Mouse (Mus musculus): Measurements from ENCODE around the gene Wfdc18. TPM values are rescaled to one million over a fixed set of nuclear protein-coding genes. Genes with fewer than 3 reads are reported as not detected.

The Wfdc18 gene
- polyA plus RNA-seq, 1 experiment from 2014 or later = 0.76 TPM

DNA sequence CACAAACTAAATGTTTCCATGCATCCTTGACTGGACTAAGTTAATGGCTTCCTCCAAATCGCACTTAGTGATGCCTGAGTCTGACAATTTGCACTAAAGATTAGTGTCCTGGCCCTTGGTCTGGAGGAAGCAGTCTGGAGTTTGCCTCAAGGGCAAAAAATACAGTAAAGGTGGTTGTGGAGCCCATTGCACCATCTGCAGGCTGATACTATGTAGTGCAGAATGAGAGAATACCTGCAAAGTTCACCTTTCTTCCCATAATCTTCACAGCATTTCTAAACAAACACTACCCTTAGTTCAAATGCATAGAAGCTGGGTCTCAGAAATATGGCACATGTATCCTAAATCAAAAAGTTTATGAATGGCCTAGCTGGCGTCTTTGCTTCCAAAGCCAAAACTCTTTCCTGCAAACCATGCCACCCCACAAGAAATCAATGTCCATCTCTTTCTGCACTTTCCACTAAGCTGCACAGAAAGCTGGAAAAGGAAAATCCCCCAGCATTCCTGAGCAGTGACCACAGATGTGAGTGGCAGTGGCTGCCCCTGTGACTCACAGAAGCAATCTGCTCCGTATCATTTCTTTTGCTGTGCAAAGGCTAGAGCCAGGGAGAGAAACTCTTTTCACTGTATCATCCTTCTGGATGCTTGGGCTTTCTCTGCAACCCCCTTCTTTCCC, 20.1 kb downstream of the Wfdc18 start:
- H3K4me1 ChIP-seq (ENCODE audit: insufficient read depth) = no peaks in the 10 kb centered on the region
- no peaks in the 10 kb centered on the region for H3K36me3 ChIP-seq (replicated peaks; ENCODE audit: insufficient read depth, low read length)
- WGBS (ENCODE audit: insufficient replicate concordance) = 57% methylated on average over 3 of the region's 3 CpGs
- peak; percentile 69 for TF ChIP-seq CTCF (IDR thresholded peaks at IDR 0.05; ENCODE audit: low read depth)
- TF ChIP-seq EP300 (IDR thresholded peaks at IDR 0.05; ENCODE audit: low read depth) = no peak
- no peak overlapping the region for H3K9ac ChIP-seq (replicated peaks)
- no peaks in the 10 kb centered on the region for H3K9me3 ChIP-seq (ENCODE audit: low read length)
- H3K4me3 ChIP-seq (ENCODE audit: low read depth, low read length) = no peak overlapping the region
- no peak overlapping the region for H3K4me2 ChIP-seq (ENCODE audit: low read depth, low read length)
- DNase-seq = no peak
- H3K27ac ChIP-seq (ENCODE audit: low read depth) = no peak overlapping the region
- H3K27me3 ChIP-seq (ENCODE audit: insufficient read depth, low read length) = no peaks in the 10 kb centered on the region
- no peak for ATAC-seq

DNA sequence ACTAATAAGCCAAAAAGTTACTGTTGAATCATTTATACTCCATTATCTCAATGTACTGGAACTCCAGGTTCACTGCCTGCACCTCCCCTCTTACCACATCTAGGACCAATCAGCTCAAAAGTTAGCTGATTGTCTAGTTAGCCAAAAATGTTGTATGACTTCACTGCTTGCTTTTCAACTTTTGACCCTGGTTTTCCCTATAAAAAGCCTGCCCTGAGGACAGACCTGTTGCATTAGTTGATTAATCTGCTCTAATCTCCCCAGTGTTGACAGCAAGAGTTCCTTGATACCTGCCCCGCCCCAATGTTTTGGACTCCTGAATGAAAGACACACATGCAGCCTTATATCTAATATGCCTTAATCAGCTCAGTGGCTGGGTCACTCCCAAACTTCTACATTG, 22.3 kb downstream of the Wfdc18 start:
- no peak for TF ChIP-seq CTCF (IDR thresholded peaks at IDR 0.05; ENCODE audit: low read depth)
- 0 out of 2 replicates have a peak, but pooled peaks have one; percentile 14 for TF ChIP-seq EP300 (IDR thresholded peaks at IDR 0.05; ENCODE audit: low read depth)
- H3K9me3 ChIP-seq (ENCODE audit: low read length) = no peaks in the 10 kb centered on the region
- no peak overlapping the region for H3K4me2 ChIP-seq (ENCODE audit: low read depth, low read length)
- H3K4me1 ChIP-seq (ENCODE audit: insufficient read depth) = no peaks in the 10 kb centered on the region
- H3K9ac ChIP-seq (replicated peaks) = no peak overlapping the region
- 81% methylated on average over 1 of the region's 1 CpGs for WGBS (ENCODE audit: insufficient replicate concordance)
- no peak overlapping the region for H3K4me3 ChIP-seq (ENCODE audit: low read depth, low read length)
- H3K27me3 ChIP-seq (ENCODE audit: insufficient read depth, low read length) = no peaks in the 10 kb centered on the region
- peak; percentile 29; the same call in 1 of the 2 replicates for ATAC-seq
- no peaks in the 10 kb centered on the region for H3K36me3 ChIP-seq (replicated peaks; ENCODE audit: insufficient read depth, low read length)
- DNase-seq = no peak
- no peak overlapping the region for H3K27ac ChIP-seq (ENCODE audit: low read depth)

DNA sequence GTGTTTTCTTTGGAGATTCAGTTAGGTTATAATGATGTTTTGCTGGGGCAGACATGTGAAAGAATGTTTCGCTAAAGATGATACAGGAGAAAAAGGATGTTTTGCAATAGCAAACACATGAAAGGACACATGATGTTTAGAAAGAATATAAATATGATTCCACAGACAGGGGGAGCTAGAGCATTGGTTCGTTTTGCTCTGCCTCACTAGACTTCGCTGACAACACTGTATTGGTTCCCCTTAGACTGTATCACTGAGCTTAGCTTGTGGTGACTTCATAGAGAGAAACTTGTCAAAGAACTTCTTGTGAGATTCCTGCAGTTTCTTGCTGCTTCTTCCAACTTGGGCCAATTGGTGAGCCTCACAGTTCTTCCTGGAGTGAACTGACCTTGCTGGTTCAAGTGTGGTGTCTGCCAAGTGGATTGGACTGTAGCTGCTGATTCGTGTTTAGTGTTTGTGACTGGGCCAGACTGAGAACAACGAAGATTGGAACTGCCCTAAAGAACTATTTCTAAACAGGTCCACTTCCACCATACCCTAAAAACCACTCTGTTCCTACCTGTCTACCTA, 24.3 kb downstream of the Wfdc18 start:
- DNase-seq = no peak
- Histone ChIP-seq H3K27ac (ENCODE audit: low read depth) (no peak overlapping the region), H3K36me3 (replicated peaks; ENCODE audit: insufficient read depth, low read length) (no peaks in the 10 kb centered on the region), H3K9me3 (ENCODE audit: low read length) (no peaks in the 10 kb centered on the region), H3K4me1 (ENCODE audit: insufficient read depth) (peaks cover 10% of the 10 kb centered on the region), H3K9ac (replicated peaks) (no peak overlapping the region), H3K4me2 (ENCODE audit: low read depth, low read length) (no peak overlapping the region), H3K4me3 (ENCODE audit: low read depth, low read length) (no peak overlapping the region), H3K27me3 (ENCODE audit: insufficient read depth, low read length) (no peaks in the 10 kb centered on the region)
- 63% methylated on average over 5 of the region's 5 CpGs for WGBS (ENCODE audit: insufficient replicate concordance)
- no peak for TF ChIP-seq EP300 (IDR thresholded peaks at IDR 0.05; ENCODE audit: low read depth)
- peak; percentile 51 for TF ChIP-seq CTCF (IDR thresholded peaks at IDR 0.05; ENCODE audit: low read depth)
- no peak for ATAC-seq

DNA sequence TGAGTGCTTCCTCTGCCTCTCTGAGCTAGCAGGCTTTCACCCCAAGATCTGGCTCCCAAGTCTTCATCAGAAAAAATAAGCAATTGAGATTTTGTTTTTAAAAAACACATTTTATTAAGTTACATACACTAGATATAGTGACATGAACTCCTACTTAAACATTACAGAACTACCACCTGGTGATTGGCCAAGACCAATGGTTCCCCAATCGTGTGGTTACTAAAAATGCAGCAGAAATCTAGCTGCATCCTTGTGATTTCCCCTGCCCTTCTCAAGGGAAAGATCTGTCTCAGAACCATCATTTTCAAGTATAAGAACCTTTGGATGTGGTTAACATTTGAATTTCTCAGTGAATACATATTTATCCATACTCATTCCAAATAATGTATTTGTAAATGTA, 25.4 kb downstream of the Wfdc18 start:
- Histone ChIP-seq H3K9ac (replicated peaks) (no peak overlapping the region), H3K36me3 (replicated peaks; ENCODE audit: insufficient read depth, low read length) (no peaks in the 10 kb centered on the region), H3K4me3 (ENCODE audit: low read depth, low read length) (no peak overlapping the region), H3K4me1 (ENCODE audit: insufficient read depth) (peaks cover 10% of the 10 kb centered on the region), H3K27ac (ENCODE audit: low read depth) (no peak overlapping the region), H3K9me3 (ENCODE audit: low read length) (no peaks in the 10 kb centered on the region), H3K4me2 (ENCODE audit: low read depth, low read length) (no peak overlapping the region), H3K27me3 (ENCODE audit: insufficient read depth, low read length) (no peaks in the 10 kb centered on the region)
- ATAC-seq (no peak), DNase-seq (no peak)
- no peak for TF ChIP-seq EP300 (IDR thresholded peaks at IDR 0.05; ENCODE audit: low read depth)
- 68% methylated on average over 1 of the region's 1 CpGs for WGBS (ENCODE audit: insufficient replicate concordance)

DNA sequence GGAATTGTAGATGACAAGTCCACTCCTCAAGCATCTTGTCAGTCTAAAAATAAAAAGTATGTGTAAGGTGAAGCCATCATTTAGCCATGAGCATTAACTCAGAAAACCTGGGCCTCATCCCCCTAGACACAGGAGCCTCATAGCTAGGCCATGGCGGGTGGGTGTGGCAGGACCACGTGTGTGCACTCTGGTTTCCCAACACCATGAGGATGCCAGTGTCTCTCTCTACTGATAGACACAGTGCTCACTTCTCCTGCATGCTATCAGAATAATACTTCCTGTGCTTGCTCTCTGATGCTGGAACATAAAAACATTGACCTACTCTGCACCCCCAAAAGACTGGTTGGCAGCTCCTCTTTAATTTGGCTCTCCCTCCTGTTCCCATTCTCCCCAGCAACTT, 27.1 kb downstream of the Wfdc18 start:
- no peaks in the 10 kb centered on the region for H3K36me3 ChIP-seq (replicated peaks; ENCODE audit: insufficient read depth, low read length)
- H3K4me1 ChIP-seq (ENCODE audit: insufficient read depth) = peaks cover 12% of the 10 kb centered on the region
- H3K27ac ChIP-seq (ENCODE audit: low read depth) = no peak overlapping the region
- WGBS (ENCODE audit: insufficient replicate concordance) = 45% methylated on average over 2 of the region's 2 CpGs
- no peak overlapping the region for H3K9ac ChIP-seq (replicated peaks)
- DNase-seq (no peak), ATAC-seq (no peak)
- no peak overlapping the region for H3K4me2 ChIP-seq (ENCODE audit: low read depth, low read length)
- no peak overlapping the region for H3K4me3 ChIP-seq (ENCODE audit: low read depth, low read length)
- TF ChIP-seq CTCF (IDR thresholded peaks at IDR 0.05; ENCODE audit: low read depth) (no peak), EP300 (IDR thresholded peaks at IDR 0.05; ENCODE audit: low read depth) (no peak)
- H3K9me3 ChIP-seq (ENCODE audit: low read length) = no peaks in the 10 kb centered on the region
- H3K27me3 ChIP-seq (ENCODE audit: insufficient read depth, low read length) = no peaks in the 10 kb centered on the region

DNA sequence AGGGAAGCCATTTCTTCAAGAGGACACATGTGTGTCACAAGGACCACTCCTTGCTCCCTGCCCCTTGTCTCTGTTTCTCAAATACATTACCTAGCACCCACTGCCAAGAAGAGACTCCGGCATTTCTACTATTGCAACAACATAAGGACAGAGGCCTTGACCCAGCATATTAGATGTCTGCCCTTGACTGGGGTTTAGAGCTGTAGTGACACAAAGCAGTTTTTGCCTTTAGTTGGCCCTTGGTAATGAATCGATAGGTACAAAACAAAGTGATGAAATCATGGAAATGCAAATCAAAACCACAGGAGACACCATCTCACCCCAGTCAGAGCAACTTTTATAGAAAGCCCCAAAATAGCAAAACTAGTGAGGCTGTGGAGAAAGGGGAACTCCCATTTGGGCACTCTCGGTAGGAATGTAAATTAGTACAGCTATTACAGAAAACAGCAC, 28.3 kb downstream of the Wfdc18 start:
- H3K4me1 ChIP-seq (ENCODE audit: insufficient read depth) = peaks cover 14% of the 10 kb centered on the region
- no peaks in the 10 kb centered on the region for H3K36me3 ChIP-seq (replicated peaks; ENCODE audit: insufficient read depth, low read length)
- peak; percentile 16; the same call in 1 of the 2 replicates for ATAC-seq
- 23% methylated on average over 3 of the region's 3 CpGs for WGBS (ENCODE audit: insufficient replicate concordance)
- H3K27ac ChIP-seq (ENCODE audit: low read depth) = 0 out of 2 replicates have a peak overlapping the region, but pooled peaks have one; percentile 41
- H3K9me3 ChIP-seq (ENCODE audit: low read length) = no peaks in the 10 kb centered on the region
- no peak overlapping the region for H3K4me3 ChIP-seq (ENCODE audit: low read depth, low read length)
- no peaks in the 10 kb centered on the region for H3K27me3 ChIP-seq (ENCODE audit: insufficient read depth, low read length)
- DNase-seq = no peak
- H3K4me2 ChIP-seq (ENCODE audit: low read depth, low read length) = no peak overlapping the region
- no peak for TF ChIP-seq EP300 (IDR thresholded peaks at IDR 0.05; ENCODE audit: low read depth)
- TF ChIP-seq CTCF (IDR thresholded peaks at IDR 0.05; ENCODE audit: low read depth) = no peak
- no peak overlapping the region for H3K9ac ChIP-seq (replicated peaks)

All from liver, postnatal 0 days (tissue).